In genomic region chr14:30653943-30654659, GRCm38 (mm10) we compare ENCODE assay signal across 8 mouse cellular contexts. TPM values are rescaled to one million over a fixed set of nuclear protein-coding genes. Genes with fewer than 3 reads are reported as not detected.
DNase-seq lines count a peak whose midpoint lies in the region; ATAC-seq lines count a peak whose summit lies in the region.

Rft1 (plus strand) TSS chr14:30654360.

- peak within 1 kb of the TSS; percentile 78 for H3K4me3 ChIP-seq in lung, embryonic 16.5 days (ENCODE audit: low read length)

- ATAC-seq in hematopoietic stem cell, adult 5-6 weeks (replicated peaks in 1 of 2; ENCODE audit: insufficient read depth in 1 of 2, low FRiP score in 2 of 2, low TSS enrichment in 1 of 2, low read depth in 1 of 2, poor library complexity in 2 of 2, severe bottlenecking in 2 of 2), result peak; percentile 87 to 94
- ATAC-seq in lung, embryonic 16.5 days (ENCODE audit: low read depth), result peak; percentile 91

- peak within 1 kb of the TSS; percentile 78 for H3K27ac ChIP-seq in lung, embryonic 16.5 days (ENCODE audit: low read length)

- H3K27me3 ChIP-seq in lung, embryonic 16.5 days (ENCODE audit: control insufficient read depth, insufficient read depth, low read depth, low read length), result no peaks in the 10 kb centered on the region

- H3K4me2 ChIP-seq in lung, embryonic 16.5 days (ENCODE audit: low read depth, low read length), result peak within 1 kb of the TSS; percentile 52

- H3K4me1 ChIP-seq in lung, embryonic 16.5 days (replicated peaks; ENCODE audit: control insufficient read depth, insufficient read depth, low read length), result peaks cover 3% of the 10 kb centered on the region

- H3K9ac ChIP-seq in lung, embryonic 16.5 days (ENCODE audit: low read length), result peak within 1 kb of the TSS; percentile 96

- 2% methylated on average over 38 of the region's 38 CpGs for WGBS in lung, embryonic 16.5 days

- H3K9me3 ChIP-seq in lung, embryonic 16.5 days (ENCODE audit: control insufficient read depth, low read length), result no peaks in the 10 kb centered on the region

- H3K36me3 ChIP-seq in lung, embryonic 16.5 days (ENCODE audit: control insufficient read depth, insufficient read depth, low read length), result no peaks in the 10 kb centered on the region

- DNase-seq in MEL-GATA-1-ER (ENCODE audit: extremely low read depth, low read depth), result peak; percentile 83
- DNase-seq in cerebellum, adult 8-10 months, result peak; percentile 98
- DNase-seq in forelimb bud, embryonic 11.5 days (ENCODE audit: low read depth, low spot score), result peak; percentile 98
- peak; percentile 96 for DNase-seq in layer of hippocampus, adult 9-10 months (ENCODE audit: low spot score)
- DNase-seq in ovary, postnatal 10 days (ENCODE audit: low spot score), result peak; percentile 100
- peak; percentile 98 to 99 for DNase-seq in thymus, postnatal 10 days (ENCODE audit: low spot score in 2 of 2)

RNA-seq across cellular contexts. Expression of gene Rft1, which starts in this region (rescaled TPM):
- 15.7 and 19.7 TPM in 2 replicates for total RNA-seq in hematopoietic stem cell, adult 5-6 weeks (2017)
- 17.6 and 18.1 TPM in 2 replicates for polyA plus RNA-seq in lung, embryonic 16.5 days (2015; fragmentation: Nextera tagmentation; extraction: Ambion mirVana)

Comparison
In these comparisons a context has a peak if more than half of its experiments do, and no peak if none do; other contexts are left out.
1. Peak in every context shown above with its lines: DNase-seq, ATAC-seq, H3K4me3 ChIP-seq and H3K27ac ChIP-seq.